Mouse (Mus musculus) brain, embryonic 14.5 days (tissue): ENCODE data around the gene Arv1.

ENCODE experiments used
- CTCF ChIP-seq: fragments of 200-500 bp; IDR thresholded peaks from 2 replicates; pipeline ENCODE4 v1.5.1; 2012; ENCODE audit warnings: inconsistent platforms, mild to moderate bottlenecking, moderate library complexity, borderline replicate concordance; ENCODE audit not compliant: insufficient read depth, insufficient read length; ENCODE audit errors: extremely low read depth
- POLR2A ChIP-seq: fragments of 200-500 bp; IDR thresholded peaks from 2 replicates; pipeline ENCODE4 v1.6.1; 2012; ENCODE audit warnings: mild to moderate bottlenecking, inconsistent platforms, borderline replicate concordance; ENCODE audit not compliant: poor library complexity, insufficient read depth, insufficient read length, severe bottlenecking; ENCODE audit errors: extremely low read depth

GRCm38 (mm10) chr8:124681792-124682157, 40.2 kb upstream of the Arv1 start:
- no peak for TF ChIP-seq CTCF
- no peak for TF ChIP-seq POLR2A
